Mouse (Mus musculus) ES-E14 (cell line): ENCODE measurements around the gene Atp6v1c2.

Experiments
- HCFC1 ChIP-seq: IDR thresholded peaks from 2 replicates; pipeline ENCODE4 v1.6.1; 2012; ENCODE audit warnings: low read length, inconsistent platforms, borderline replicate concordance; ENCODE audit not compliant: insufficient read depth
- MAFK ChIP-seq: IDR thresholded peaks from 2 replicates; pipeline ENCODE4 v1.6.1; 2014; ENCODE audit warnings: mild to moderate bottlenecking, low read depth, low read length, inconsistent platforms; ENCODE audit not compliant: insufficient read depth
- ZC3H11A ChIP-seq: IDR thresholded peaks from 2 replicates; pipeline ENCODE4 v1.6.1; 2012; ENCODE audit warnings: low read depth, mild to moderate bottlenecking, inconsistent platforms, low read length, borderline replicate concordance
- ZNF384 ChIP-seq: IDR thresholded peaks from 2 replicates; pipeline ENCODE4 v1.6.1; 2012; ENCODE audit warnings: low read depth, low read length, inconsistent platforms

- no peak for TF ChIP-seq HCFC1
- no peak for TF ChIP-seq ZC3H11A
- TF ChIP-seq MAFK: no peak
- TF ChIP-seq ZNF384: no peak
Observed at GRCm38 (mm10) chr12:17333459-17333858, 4.3 kb upstream of the Atp6v1c2 start.
